Mouse (Mus musculus) myocyte (in vitro differentiated cells): ENCODE results near the gene Pax5. TPM values are rescaled to one million over a fixed set of nuclear protein-coding genes. Genes with fewer than 3 reads are reported as not detected.

Experiments used
- H3K27me3 ChIP-seq: one replicate; pipeline ENCODE4 v1.6.1; 2011; ENCODE audit not compliant: control insufficient read depth, insufficient read depth, insufficient read length
- H3K36me3 ChIP-seq: one replicate; pipeline ENCODE4 v1.6.1; 2011; ENCODE audit not compliant: control insufficient read depth, insufficient read depth
- H3K4me2 ChIP-seq: one replicate; pipeline ENCODE4 v1.6.1; 2011; ENCODE audit warnings: low read depth, control low read depth
- H3K4me3 ChIP-seq: one replicate; pipeline ENCODE4 v1.5.1; 2011; ENCODE audit warnings: mild to moderate bottlenecking, control low read depth, moderate library complexity
- H3K79me2 ChIP-seq: one replicate; pipeline ENCODE4 v1.6.1; 2011; ENCODE audit not compliant: control insufficient read depth, insufficient read depth
- H3ac ChIP-seq: one replicate; pipeline ENCODE4 v1.6.1; 2011; ENCODE audit not compliant: control insufficient read depth, insufficient read length
- CEBPB ChIP-seq: IDR thresholded peaks from 2 replicates; pipeline ENCODE4 v1.6.1; 2011; ENCODE audit warnings: mild to moderate bottlenecking, moderate library complexity; ENCODE audit not compliant: poor library complexity, insufficient read depth, severe bottlenecking
- E2F4 ChIP-seq: IDR thresholded peaks from one replicate; pipeline ENCODE4 v1.6.1; 2011; ENCODE audit warnings: mild to moderate bottlenecking, control low read depth, moderate library complexity; ENCODE audit not compliant: insufficient read depth
- MAX ChIP-seq: IDR thresholded peaks from one replicate; pipeline ENCODE4 v1.6.1; 2011; ENCODE audit warnings: low read depth, mild to moderate bottlenecking, control low read depth
- MYOD1 ChIP-seq, 3 experiments: IDR thresholded peaks; one replicate each; pipeline ENCODE4 v1.6.1; 2011; ENCODE audit warnings: control low read depth in 2 of 3, low read depth in 2 of 3, mild to moderate bottlenecking in 2 of 3, moderate library complexity in 1 of 3; ENCODE audit not compliant: insufficient read length in 2 of 3, control insufficient read depth in 1 of 3
- MYOG ChIP-seq, 3 experiments: IDR thresholded peaks; one replicate each; pipeline ENCODE4 v1.6.1; 2011; ENCODE audit warnings: control low read depth in 2 of 3, low read depth in 2 of 3, mild to moderate bottlenecking in 2 of 3; ENCODE audit not compliant: insufficient read length in 2 of 3, control insufficient read depth in 1 of 3, insufficient read depth in 1 of 3
- POLR2A ChIP-seq: IDR thresholded peaks from one replicate; pipeline ENCODE4 v1.6.1; 2011; ENCODE audit warnings: low read depth, mild to moderate bottlenecking, control low read depth, moderate library complexity; ENCODE audit not compliant: insufficient read length
- POLR2AphosphoS2 ChIP-seq: IDR thresholded peaks from one replicate; pipeline ENCODE4 v1.6.1; 2011; ENCODE audit warnings: low read depth, control low read depth; ENCODE audit not compliant: insufficient read length
- REST ChIP-seq: IDR thresholded peaks from one replicate; pipeline ENCODE4 v1.6.1; 2011; ENCODE audit warnings: mild to moderate bottlenecking, control low read depth, moderate library complexity; ENCODE audit not compliant: insufficient read depth, insufficient read length
- SRF ChIP-seq: IDR thresholded peaks from one replicate; pipeline ENCODE4 v1.6.1; 2011; ENCODE audit warnings: low read depth; ENCODE audit not compliant: control insufficient read depth, insufficient read length
- TCF12 ChIP-seq: IDR thresholded peaks from one replicate; pipeline ENCODE4 v1.6.1; 2011; ENCODE audit warnings: mild to moderate bottlenecking, control low read depth; ENCODE audit not compliant: poor library complexity, insufficient read depth, severe bottlenecking
- TCF3 ChIP-seq: IDR thresholded peaks from one replicate; pipeline ENCODE4 v1.6.1; 2011; ENCODE audit warnings: low read depth, control low read depth; ENCODE audit not compliant: insufficient read length
- USF1 ChIP-seq: IDR thresholded peaks from one replicate; pipeline ENCODE4 v1.6.1; 2011; ENCODE audit warnings: low read depth, mild to moderate bottlenecking, control low read depth, moderate library complexity
- polyA plus RNA-seq: library from polyadenylated mRNA; unstranded; fragments of >200 nt; fragmentation: generic; extraction: Trizol; gene quantifications from one replicate; pipeline ENCODE4 v1.2.1, GENCODE M21; 2012; ENCODE audit warnings: missing spikeins

Gene Pax5
- polyA plus RNA-seq, 1 experiment, result 0.01 TPM

- no peak overlapping the region for H3ac ChIP-seq
- H3K4me2 ChIP-seq, result no peak overlapping the region
- peaks cover 31% of the 10 kb centered on the region for H3K27me3 ChIP-seq
- TF ChIP-seq SRF (no peak), USF1 (no peak), MYOG (IDR thresholded peaks at IDR 0.05; ENCODE audit: control insufficient read depth in 1 of 3, insufficient read depth in 1 of 3, insufficient read length in 2 of 3, low read depth in 2 of 3) (no peak), POLR2AphosphoS2 (no peak), REST (no peak), E2F4 (no peak), TCF3 (no peak), POLR2A (no peak), TCF12 (no peak), CEBPB (no peak), MYOD1 (IDR thresholded peaks at IDR 0.05; ENCODE audit: control insufficient read depth in 1 of 3, insufficient read length in 2 of 3, low read depth in 2 of 3) (no peak), MAX (no peak)
- no peak overlapping the region for H3K4me3 ChIP-seq
- H3K36me3 ChIP-seq, result no peaks in the 10 kb centered on the region
- no peaks in the 10 kb centered on the region for H3K79me2 ChIP-seq
Observed at GRCm38 (mm10) chr4:44678026-44678425, 32.3 kb downstream of the Pax5 start.

DNA sequence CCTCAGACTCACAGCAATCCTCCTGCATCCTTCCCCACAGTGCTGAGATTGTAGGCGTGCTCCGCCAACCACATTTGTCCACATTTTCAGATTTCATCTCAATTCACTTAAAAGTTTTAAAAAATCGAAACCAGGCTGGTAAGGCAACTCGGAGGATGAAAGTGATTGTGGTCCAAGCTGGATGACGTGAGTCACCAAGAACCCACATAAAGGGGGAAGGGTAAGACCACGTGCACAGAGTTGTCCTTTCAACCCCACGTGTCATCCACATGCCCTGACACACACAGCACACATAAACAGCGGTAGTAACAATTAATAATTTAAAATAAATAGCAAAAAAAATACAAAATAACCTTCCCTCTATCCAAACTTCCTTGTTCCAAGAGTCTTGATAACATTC lies 35.3 kb downstream of the Pax5 start:
- peaks cover 42% of the 10 kb centered on the region for H3K27me3 ChIP-seq

DNA sequence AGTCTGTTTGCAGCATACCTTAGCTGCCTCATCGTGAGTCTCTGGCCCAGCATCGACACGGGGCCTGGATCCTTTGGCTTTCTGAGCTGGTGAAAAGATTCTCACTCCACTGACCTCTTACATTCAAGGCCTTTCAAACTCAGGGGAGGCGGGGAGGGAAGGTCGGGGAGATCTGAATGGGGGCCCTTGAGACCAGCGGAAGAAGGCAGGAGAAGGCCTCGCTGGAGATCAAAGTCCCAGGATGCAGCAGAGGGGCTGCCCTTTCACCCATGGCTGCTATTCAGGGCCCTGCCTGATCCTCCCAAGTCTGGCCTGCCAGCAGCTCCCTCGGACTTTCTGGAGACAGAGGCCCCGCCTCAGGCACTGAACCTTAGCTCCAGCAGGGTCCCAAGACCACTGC lies 36.6 kb downstream of the Pax5 start:
- no peak overlapping the region for H3ac ChIP-seq
- no peak overlapping the region for H3K4me3 ChIP-seq
- H3K79me2 ChIP-seq, result no peaks in the 10 kb centered on the region
- peaks cover 30% of the 10 kb centered on the region for H3K27me3 ChIP-seq
- TF ChIP-seq SRF, result no peak
- no peak for TF ChIP-seq TCF12
- no peak for TF ChIP-seq REST
- TF ChIP-seq USF1, result no peak
- no peak for TF ChIP-seq CEBPB
- TF ChIP-seq MYOG (IDR thresholded peaks at IDR 0.05; ENCODE audit: control insufficient read depth in 1 of 3, insufficient read depth in 1 of 3, insufficient read length in 2 of 3, low read depth in 2 of 3), result no peak
- TF ChIP-seq TCF3, result no peak
- no peak for TF ChIP-seq MAX
- TF ChIP-seq POLR2AphosphoS2, result no peak
- TF ChIP-seq MYOD1 (IDR thresholded peaks at IDR 0.05; ENCODE audit: control insufficient read depth in 1 of 3, insufficient read length in 2 of 3, low read depth in 2 of 3), result no peak
- no peak for TF ChIP-seq POLR2A
- TF ChIP-seq E2F4, result no peak
- H3K36me3 ChIP-seq, result no peaks in the 10 kb centered on the region
- H3K4me2 ChIP-seq, result no peak overlapping the region

More for the DNA sequence above, 35.3 kb downstream of the Pax5 start:
- Histone ChIP-seq H3K4me3 (no peak overlapping the region), H3ac (no peak overlapping the region), H3K79me2 (no peaks in the 10 kb centered on the region), H3K36me3 (no peaks in the 10 kb centered on the region), H3K4me2 (no peak overlapping the region)
- TF ChIP-seq USF1 (peak; percentile 7), POLR2AphosphoS2 (no peak)

DNA sequence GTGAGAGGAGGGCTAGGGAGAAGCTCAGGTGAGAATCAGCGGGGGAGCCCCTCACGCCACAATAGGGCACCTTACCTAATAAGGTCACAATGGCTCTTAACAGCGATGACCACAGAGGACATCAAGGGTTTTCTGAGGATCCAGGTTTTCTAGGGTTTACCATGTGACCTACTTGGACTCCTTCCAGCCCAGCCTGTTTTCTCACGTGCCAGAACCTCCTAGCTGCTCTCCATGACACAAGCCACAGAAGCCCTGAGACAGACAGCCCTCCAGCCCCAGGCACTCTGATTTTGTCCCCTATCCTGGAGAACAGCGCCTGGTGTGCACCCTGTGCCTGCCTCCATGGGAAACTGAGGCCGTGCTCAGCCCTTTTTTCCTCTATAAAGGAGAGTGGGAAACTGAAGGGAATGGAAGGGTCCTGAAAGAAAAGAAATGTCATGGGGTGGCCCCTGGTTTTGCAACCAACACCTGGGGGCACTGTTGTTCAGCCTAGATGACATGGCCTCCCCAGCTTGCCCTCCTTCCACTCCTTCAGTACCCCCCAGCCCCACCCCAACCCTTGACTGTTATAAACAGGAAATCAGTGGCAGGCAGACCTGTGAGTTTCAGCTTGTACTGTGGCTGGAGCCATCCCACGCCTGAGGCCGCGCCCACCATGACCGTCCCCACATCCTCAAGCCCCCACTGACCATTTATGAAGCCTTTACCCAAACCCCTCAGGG lies 37.9 kb downstream of the Pax5 start:
- no peak overlapping the region for H3ac ChIP-seq
- no peaks in the 10 kb centered on the region for H3K79me2 ChIP-seq
- H3K27me3 ChIP-seq, result peaks cover 23% of the 10 kb centered on the region
- no peak overlapping the region for H3K4me3 ChIP-seq
- TF ChIP-seq REST, result no peak
- TF ChIP-seq MYOG (IDR thresholded peaks at IDR 0.05; ENCODE audit: control insufficient read depth in 1 of 3, insufficient read depth in 1 of 3, insufficient read length in 2 of 3, low read depth in 2 of 3), result no peak
- TF ChIP-seq SRF, result no peak
- no peak for TF ChIP-seq CEBPB
- no peak for TF ChIP-seq POLR2A
- no peak for TF ChIP-seq TCF12
- TF ChIP-seq MYOD1 (IDR thresholded peaks at IDR 0.05; ENCODE audit: control insufficient read depth in 1 of 3, insufficient read length in 2 of 3, low read depth in 2 of 3), result no peak
- no peak for TF ChIP-seq TCF3
- no peak for TF ChIP-seq MAX
- TF ChIP-seq USF1, result no peak
- TF ChIP-seq E2F4, result no peak
- TF ChIP-seq POLR2AphosphoS2, result no peak
- H3K36me3 ChIP-seq, result no peaks in the 10 kb centered on the region
- H3K4me2 ChIP-seq, result no peak overlapping the region

DNA sequence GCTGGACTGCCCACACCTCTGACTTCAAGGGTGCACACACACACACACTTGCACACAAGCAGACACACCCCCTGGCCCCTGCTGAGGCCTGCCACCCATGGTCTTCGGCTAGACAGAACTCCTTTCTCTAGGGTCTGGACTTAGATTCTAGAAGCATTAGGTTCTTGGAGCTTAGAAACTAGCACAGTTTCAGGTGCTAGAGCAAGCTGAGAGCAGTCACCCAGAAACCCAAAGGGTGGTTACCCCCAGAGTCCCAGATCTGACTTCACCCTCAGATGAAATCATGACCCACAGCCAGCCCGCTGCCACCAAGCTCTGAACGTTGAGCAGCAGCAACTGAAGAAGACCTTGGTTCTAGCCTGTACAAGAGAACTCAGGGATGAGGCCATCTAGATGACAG lies 38.8 kb downstream of the Pax5 start:
- H3K27me3 ChIP-seq, result peaks cover 17% of the 10 kb centered on the region
- TF ChIP-seq POLR2A (no peak), TCF3 (no peak), MYOG (IDR thresholded peaks at IDR 0.05; ENCODE audit: control insufficient read depth in 1 of 3, insufficient read depth in 1 of 3, insufficient read length in 2 of 3, low read depth in 2 of 3) (no peak), MYOD1 (IDR thresholded peaks at IDR 0.05; ENCODE audit: control insufficient read depth in 1 of 3, insufficient read length in 2 of 3, low read depth in 2 of 3) (no peak), TCF12 (no peak), CEBPB (no peak), POLR2AphosphoS2 (no peak), MAX (no peak), E2F4 (no peak), REST (no peak), USF1 (no peak), SRF (no peak)

More for the DNA sequence above, 38.8 kb downstream of the Pax5 start:
- Histone ChIP-seq H3K79me2 (no peaks in the 10 kb centered on the region), H3K36me3 (no peaks in the 10 kb centered on the region), H3ac (no peak overlapping the region), H3K4me3 (no peak overlapping the region), H3K4me2 (no peak overlapping the region)
